Mouse (Mus musculus): ENCODE data around the gene Hmgb1. TPM values are rescaled to one million over a fixed set of nuclear protein-coding genes. Genes with fewer than 3 reads are reported as not detected.

Gene Hmgb1
- total and polyA plus RNA-seq, 2 experiments, result 17.1 to 131 TPM

- 51% methylated on average over 18 of the region's 18 CpGs for WGBS
- Histone ChIP-seq H3K4me1 (ENCODE audit: control insufficient read depth, insufficient read depth, low read length) (no peaks in the 10 kb centered on the region), H3K4me3 (ENCODE audit: insufficient read depth, low read depth, low read length) (no peak overlapping the region), H3K36me3 (ENCODE audit: control insufficient read depth, insufficient read depth, low read length) (no peaks in the 10 kb centered on the region), H3K27me3 (ENCODE audit: control insufficient read depth, insufficient read depth, low read length) (no peaks in the 10 kb centered on the region), H3K27ac (replicated peaks; ENCODE audit: insufficient read depth, low read depth, low read length) (no peak overlapping the region), H3K9ac (ENCODE audit: low read depth, low read length) (no peak overlapping the region), H3K79me2 (ENCODE audit: control insufficient read depth, insufficient read depth, low read length) (no peaks in the 10 kb centered on the region)
- DNase-seq (ENCODE audit: extremely low read depth, low read depth, low spot score), result no peak
- TF ChIP-seq CTCF (IDR thresholded peaks at IDR 0.05; ENCODE audit: low read depth, low read length) (no peak), POLR2A (IDR thresholded peaks at IDR 0.05; ENCODE audit: extremely low read depth, insufficient read depth, low read length) (no peak)
Measured at GRCm38 (mm10) chr5:149079018-149079757, 105.1 kb downstream of the Hmgb1 start.

- H3K4me3 ChIP-seq (ENCODE audit: insufficient read depth, low read depth, low read length), result no peak overlapping the region
- H3K27me3 ChIP-seq (ENCODE audit: control insufficient read depth, insufficient read depth, low read length), result no peaks in the 10 kb centered on the region
- DNase-seq (ENCODE audit: extremely low read depth, low read depth, low spot score), result peak; percentile 17
- no peaks in the 10 kb centered on the region for H3K79me2 ChIP-seq (ENCODE audit: control insufficient read depth, insufficient read depth, low read length)
- WGBS, result 46% methylated on average over 8 of the region's 8 CpGs
- no peaks in the 10 kb centered on the region for H3K36me3 ChIP-seq (ENCODE audit: control insufficient read depth, insufficient read depth, low read length)
- TF ChIP-seq CTCF (IDR thresholded peaks at IDR 0.05; ENCODE audit: low read depth, low read length) (no peak), POLR2A (IDR thresholded peaks at IDR 0.05; ENCODE audit: extremely low read depth, insufficient read depth, low read length) (no peak)
- H3K27ac ChIP-seq (replicated peaks; ENCODE audit: insufficient read depth, low read depth, low read length), result no peak overlapping the region
- H3K4me1 ChIP-seq (ENCODE audit: control insufficient read depth, insufficient read depth, low read length), result no peaks in the 10 kb centered on the region
- no peak overlapping the region for H3K9ac ChIP-seq (ENCODE audit: low read depth, low read length)
Measured at GRCm38 (mm10) chr5:149077136-149077535, 107.2 kb downstream of the Hmgb1 start.

GRCm38 (mm10) chr5:149071546-149071945 is 112.7 kb downstream of the Hmgb1 start:
- H3K27me3 ChIP-seq (ENCODE audit: control insufficient read depth, insufficient read depth, low read length), result no peaks in the 10 kb centered on the region
- no peaks in the 10 kb centered on the region for H3K4me1 ChIP-seq (ENCODE audit: control insufficient read depth, insufficient read depth, low read length)
- no peak overlapping the region for H3K27ac ChIP-seq (replicated peaks; ENCODE audit: insufficient read depth, low read depth, low read length)
- H3K36me3 ChIP-seq (ENCODE audit: control insufficient read depth, insufficient read depth, low read length), result no peaks in the 10 kb centered on the region
- H3K4me3 ChIP-seq (ENCODE audit: insufficient read depth, low read depth, low read length), result no peak overlapping the region
- no peak for DNase-seq (ENCODE audit: extremely low read depth, low read depth, low spot score)
- H3K79me2 ChIP-seq (ENCODE audit: control insufficient read depth, insufficient read depth, low read length), result no peaks in the 10 kb centered on the region
- TF ChIP-seq CTCF (IDR thresholded peaks at IDR 0.05; ENCODE audit: low read depth, low read length) (peak; percentile 34; the same call in 1 of the 2 replicates), POLR2A (IDR thresholded peaks at IDR 0.05; ENCODE audit: extremely low read depth, insufficient read depth, low read length) (no peak)
- WGBS, result 96% methylated on average over 5 of the region's 5 CpGs
- H3K9ac ChIP-seq (ENCODE audit: low read depth, low read length), result no peak overlapping the region

- Histone ChIP-seq H3K27me3 (ENCODE audit: control insufficient read depth, insufficient read depth, low read length) (no peaks in the 10 kb centered on the region), H3K36me3 (ENCODE audit: control insufficient read depth, insufficient read depth, low read length) (no peaks in the 10 kb centered on the region), H3K4me1 (ENCODE audit: control insufficient read depth, insufficient read depth, low read length) (no peaks in the 10 kb centered on the region), H3K27ac (replicated peaks; ENCODE audit: insufficient read depth, low read depth, low read length) (no peak overlapping the region), H3K79me2 (ENCODE audit: control insufficient read depth, insufficient read depth, low read length) (no peaks in the 10 kb centered on the region), H3K4me3 (ENCODE audit: insufficient read depth, low read depth, low read length) (no peak overlapping the region), H3K9ac (ENCODE audit: low read depth, low read length) (no peak overlapping the region)
- no peak for DNase-seq (ENCODE audit: extremely low read depth, low read depth, low spot score)
- no peak for TF ChIP-seq POLR2A (IDR thresholded peaks at IDR 0.05; ENCODE audit: extremely low read depth, insufficient read depth, low read length)
- no peak for TF ChIP-seq CTCF (IDR thresholded peaks at IDR 0.05; ENCODE audit: low read depth, low read length)
- 94% methylated on average over 10 of the region's 10 CpGs for WGBS
Measured at GRCm38 (mm10) chr5:149068745-149069144, 115.5 kb downstream of the Hmgb1 start.

GRCm38 (mm10) chr5:149068247-149068740 is 116.0 kb downstream of the Hmgb1 start:
- TF ChIP-seq POLR2A (IDR thresholded peaks at IDR 0.05; ENCODE audit: extremely low read depth, insufficient read depth, low read length) (no peak), CTCF (IDR thresholded peaks at IDR 0.05; ENCODE audit: low read depth, low read length) (no peak)
- no peak overlapping the region for H3K4me3 ChIP-seq (ENCODE audit: insufficient read depth, low read depth, low read length)
- no peaks in the 10 kb centered on the region for H3K79me2 ChIP-seq (ENCODE audit: control insufficient read depth, insufficient read depth, low read length)
- H3K4me1 ChIP-seq (ENCODE audit: control insufficient read depth, insufficient read depth, low read length), result no peaks in the 10 kb centered on the region
- DNase-seq (ENCODE audit: extremely low read depth, low read depth, low spot score), result no peak
- H3K36me3 ChIP-seq (ENCODE audit: control insufficient read depth, insufficient read depth, low read length), result no peaks in the 10 kb centered on the region
- H3K27me3 ChIP-seq (ENCODE audit: control insufficient read depth, insufficient read depth, low read length), result no peaks in the 10 kb centered on the region
- 71% methylated on average over 17 of the region's 17 CpGs for WGBS
- no peak overlapping the region for H3K9ac ChIP-seq (ENCODE audit: low read depth, low read length)
- no peak overlapping the region for H3K27ac ChIP-seq (replicated peaks; ENCODE audit: insufficient read depth, low read depth, low read length)

GRCm38 (mm10) chr5:149067501-149067961 is 116.8 kb downstream of the Hmgb1 start:
- H3K36me3 ChIP-seq (ENCODE audit: control insufficient read depth, insufficient read depth, low read length), result no peaks in the 10 kb centered on the region
- no peak overlapping the region for H3K4me3 ChIP-seq (ENCODE audit: insufficient read depth, low read depth, low read length)
- no peak for DNase-seq (ENCODE audit: extremely low read depth, low read depth, low spot score)
- H3K27me3 ChIP-seq (ENCODE audit: control insufficient read depth, insufficient read depth, low read length), result no peaks in the 10 kb centered on the region
- WGBS, result 70% methylated on average over 8 of the region's 8 CpGs
- TF ChIP-seq CTCF (IDR thresholded peaks at IDR 0.05; ENCODE audit: low read depth, low read length) (no peak), POLR2A (IDR thresholded peaks at IDR 0.05; ENCODE audit: extremely low read depth, insufficient read depth, low read length) (no peak)
- H3K9ac ChIP-seq (ENCODE audit: low read depth, low read length), result no peak overlapping the region
- H3K4me1 ChIP-seq (ENCODE audit: control insufficient read depth, insufficient read depth, low read length), result no peaks in the 10 kb centered on the region
- no peaks in the 10 kb centered on the region for H3K79me2 ChIP-seq (ENCODE audit: control insufficient read depth, insufficient read depth, low read length)
- H3K27ac ChIP-seq (replicated peaks; ENCODE audit: insufficient read depth, low read depth, low read length), result no peak overlapping the region
